In the genomic region with DNA sequence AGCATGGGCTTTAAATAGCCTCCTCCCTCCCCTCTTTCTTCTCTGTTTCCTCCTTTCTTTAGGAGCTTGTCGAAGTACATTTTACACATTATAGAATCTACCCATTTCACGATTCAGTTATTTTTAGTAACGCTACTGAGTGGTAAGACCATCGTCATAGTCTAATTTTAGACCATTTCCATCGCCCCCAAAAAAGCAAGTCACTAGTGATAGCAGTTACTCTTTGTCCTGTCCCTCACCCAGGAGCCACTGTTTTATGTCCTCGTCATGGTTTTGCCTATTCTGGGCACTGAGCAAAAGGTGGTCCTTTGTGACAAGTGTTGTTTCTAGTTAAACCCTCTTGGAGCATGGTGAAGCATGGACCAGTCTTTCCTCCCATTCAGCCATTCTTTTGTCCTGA, we compare ENCODE assay signal across 28 mouse cellular contexts. TPM values are rescaled to one million over a fixed set of nuclear protein-coding genes. Genes with fewer than 3 reads are reported as not detected.
DNase-seq lines count a peak whose midpoint lies in the region; ATAC-seq and TF ChIP-seq lines count a peak whose summit lies in the region.
"Had no signal": no experiment of that assay in that cellular context is flagged by ENCODE, and none has a peak within 500 bp of the region (broad histone marks: within the 10 kb centered on the region; RNA-seq: fewer than 3 reads in every experiment).

No protein-coding gene starts in this region.

- no peak for TF ChIP-seq POLR2A in bone marrow macrophage, adult 2 months (IDR thresholded peaks at IDR 0.05; ENCODE audit: borderline replicate concordance, low read depth, low read length)

- peaks cover 13% of the 10 kb centered on the region for H3K27me3 ChIP-seq in heart, embryonic 11.5 days (ENCODE audit: control insufficient read depth, insufficient read depth, low read length)
- no peaks in the 10 kb centered on the region for H3K27me3 ChIP-seq in heart, postnatal 0 days (ENCODE audit: control insufficient read depth, insufficient read depth, low read length)
- H3K27me3 ChIP-seq: hindbrain, embryonic 15.5 days had no signal

- no peak for TF ChIP-seq EP300 in heart, postnatal 0 days (IDR thresholded peaks at IDR 0.05; ENCODE audit: low read depth)

- H3K4me2 ChIP-seq in heart, embryonic 11.5 days, result peak overlapping the region; percentile 46
- 0 out of 2 replicates have a peak overlapping the region, but pooled peaks have one; percentile 0 for H3K4me2 ChIP-seq in heart, postnatal 0 days (ENCODE audit: low read depth, low read length)
- H3K4me2 ChIP-seq: embryonic facial prominence, embryonic 15.5 days; hindbrain, embryonic 15.5 days; liver, embryonic 15.5 days; lung, embryonic 15.5 days; midbrain, embryonic 11.5 days had no signal

- 38% methylated on average over 6 of the region's 6 CpGs for WGBS in heart, embryonic 11.5 days (ENCODE audit: insufficient replicate concordance)
- 23% methylated on average over 6 of the region's 6 CpGs for WGBS in heart, postnatal 0 days

- H3K4me3 ChIP-seq in heart, embryonic 11.5 days (ENCODE audit: low read depth, low read length), result no peak overlapping the region
- no peak overlapping the region for H3K4me3 ChIP-seq in heart, postnatal 0 days (ENCODE audit: low read depth, low read length)
- H3K4me3 ChIP-seq in bone marrow macrophage, adult 2 months (ENCODE audit: insufficient read depth, low read length), result no peak overlapping the region
- H3K4me3 ChIP-seq: embryonic facial prominence, embryonic 15.5 days; hindbrain, embryonic 15.5 days; limb, embryonic 10.5 days; liver, embryonic 15.5 days; lung, embryonic 15.5 days had no signal

- 0 out of 2 replicates have a peak overlapping the region, but pooled peaks have one; percentile 31 for H3K9ac ChIP-seq in heart, embryonic 11.5 days (ENCODE audit: low read depth, low read length)
- 0 out of 2 replicates have a peak overlapping the region, but pooled peaks have one; percentile 28 for H3K9ac ChIP-seq in heart, postnatal 0 days (replicated peaks; ENCODE audit: low read depth, low read length)
- H3K9ac ChIP-seq: embryonic facial prominence, embryonic 15.5 days; hindbrain, embryonic 15.5 days; liver, embryonic 15.5 days; lung, embryonic 15.5 days had no signal

- DNase-seq in heart, adult 9 months (ENCODE audit: low spot score in 2 of 2), result no peak
- peak; percentile 79 for DNase-seq in heart, postnatal 0 days (ENCODE audit: low spot score)
- no peak for DNase-seq in heart, postnatal 14 days
- DNase-seq in brain, adult 2 months (ENCODE audit: low read depth, low spot score), result peak; percentile 39
- DNase-seq: adrenal gland, adult 8-10 months; cerebellum, adult 8-10 months; cerebellum, postnatal 36 days; kidney, adult 8-10 months; kidney, postnatal 10 days; liver; lung, postnatal 36 days; right cerebral cortex, postnatal 25 days had no signal

- TF ChIP-seq CTCF in heart, postnatal 0 days (IDR thresholded peaks at IDR 0.05; ENCODE audit: low read depth), result no peak
- TF ChIP-seq CTCF in bone marrow macrophage, adult 2 months (IDR thresholded peaks at IDR 0.05; ENCODE audit: low read depth, low read length), result no peak

- no peaks in the 10 kb centered on the region for H3K36me3 ChIP-seq in heart, embryonic 11.5 days (ENCODE audit: control insufficient read depth, insufficient read depth, low read length)
- no peaks in the 10 kb centered on the region for H3K36me3 ChIP-seq in heart, postnatal 0 days (replicated peaks; ENCODE audit: control insufficient read depth, insufficient read depth, low read length)
- H3K36me3 ChIP-seq: embryonic facial prominence, embryonic 15.5 days; hindbrain, embryonic 15.5 days; limb, embryonic 10.5 days; liver, embryonic 15.5 days; lung, embryonic 15.5 days had no signal

- no peak; the same call in 1 of the 2 replicates for ATAC-seq in heart, embryonic 11.5 days (replicated peaks; ENCODE audit: insufficient number of reproducible peaks, low FRiP score, low TSS enrichment)
- peak; percentile 62; the same call in 1 of the 2 replicates for ATAC-seq in heart, postnatal 0 days (ENCODE audit: insufficient read depth, low read depth)
- ATAC-seq in granulocyte monocyte progenitor cell, adult 5-6 weeks (replicated peaks; ENCODE audit: poor library complexity, severe bottlenecking), result no peak
- ATAC-seq: forebrain, embryonic 14.5 days had no signal

- no peaks in the 10 kb centered on the region; the same call in 1 of the 2 replicates for H3K9me3 ChIP-seq in heart, embryonic 11.5 days (replicated peaks; ENCODE audit: control insufficient read depth, low read length)
- no peaks in the 10 kb centered on the region for H3K9me3 ChIP-seq in heart, postnatal 0 days (replicated peaks; ENCODE audit: control insufficient read depth, low read length)
- H3K9me3 ChIP-seq: embryonic facial prominence, embryonic 15.5 days; hindbrain, embryonic 15.5 days; limb, embryonic 10.5 days; liver, embryonic 15.5 days; lung, embryonic 15.5 days had no signal

- peak overlapping the region; percentile 84 for H3K27ac ChIP-seq in heart, embryonic 11.5 days (ENCODE audit: low read depth, low read length)
- H3K27ac ChIP-seq in heart, postnatal 0 days (ENCODE audit: low read depth), result peak overlapping the region; percentile 54
- peak overlapping the region; percentile 36; the same call in 1 of the 2 replicates for H3K27ac ChIP-seq in bone marrow macrophage, adult 2 months (ENCODE audit: insufficient read depth, low read depth, low read length)
- H3K27ac ChIP-seq: embryonic facial prominence, embryonic 15.5 days; hindbrain, embryonic 15.5 days; limb, embryonic 10.5 days; liver, embryonic 15.5 days; lung, embryonic 15.5 days had no signal

- peaks cover 57% of the 10 kb centered on the region for H3K4me1 ChIP-seq in heart, embryonic 11.5 days (ENCODE audit: control insufficient read depth, insufficient read depth, low read length)
- H3K4me1 ChIP-seq in heart, postnatal 0 days (ENCODE audit: control insufficient read depth, insufficient read depth), result peaks cover 54% of the 10 kb centered on the region
- H3K4me1 ChIP-seq in bone marrow macrophage, adult 2 months (ENCODE audit: control insufficient read depth, insufficient read depth, low read length), result peaks cover 68% of the 10 kb centered on the region
- H3K4me1 ChIP-seq: lung, embryonic 15.5 days had no signal

- intact Hi-C loops in heart, postnatal 14 days (cut with DNase I), result no loop called here

RNA-seq across cellular contexts. Expression of a gene that starts 6.0 kb away (rescaled TPM):
- 8.4 and 13.5 TPM in 2 replicates for polyA plus RNA-seq in heart, embryonic 11.5 days (2014; fragmentation: Nextera tagmentation; extraction: Ambion mirVana)
- total RNA-seq in heart, postnatal 0 days (2014; rRNA removed; ENCODE audit: low replicate concordance), result 14.5 and 22.2 TPM in 2 replicates
- polyA plus RNA-seq in heart, postnatal 0 days (2015; fragmentation: Nextera tagmentation; extraction: Ambion mirVana), result 7.1 and 8.4 TPM in 2 replicates
- 10 to 100 TPM; 11.7 to 13.3 TPM for total RNA-seq in heart, postnatal 14 days (2021)
- 40.4 and 43.2 TPM in 2 replicates for polyA plus RNA-seq in bone marrow macrophage, adult 2 months (2012; ENCODE audit: insufficient read depth, insufficient read length, missing spikeins)
- 0.04 and 9.0 TPM in 2 replicates for total RNA-seq in granulocyte monocyte progenitor cell, adult 5-6 weeks (2014; fragmentation: Nextera tagmentation)
- 3.3 and 3.6 TPM in 2 replicates for total RNA-seq in granulocyte monocyte progenitor cell, adult 5-6 weeks (2017)

RNA-seq across cellular contexts. Expression of a gene that starts 18.6 kb away (rescaled TPM):
- polyA plus RNA-seq in heart, embryonic 11.5 days (2014; fragmentation: Nextera tagmentation; extraction: Ambion mirVana), result 24.7 and 29.1 TPM in 2 replicates
- total RNA-seq in heart, postnatal 0 days (2014; rRNA removed; ENCODE audit: low replicate concordance), result 57.6 and 86.8 TPM in 2 replicates
- polyA plus RNA-seq in heart, postnatal 0 days (2015; fragmentation: Nextera tagmentation; extraction: Ambion mirVana), result 33.5 and 35.2 TPM in 2 replicates
- 10 to 100 TPM; 41.5 to 42.2 TPM for total RNA-seq in heart, postnatal 14 days (2021)
- polyA plus RNA-seq in bone marrow macrophage, adult 2 months (2012; ENCODE audit: insufficient read depth, insufficient read length, missing spikeins), result 33.5 and 36.9 TPM in 2 replicates
- total RNA-seq in granulocyte monocyte progenitor cell, adult 5-6 weeks (2014; fragmentation: Nextera tagmentation), result 19.5 and 24.3 TPM in 2 replicates
- total RNA-seq in granulocyte monocyte progenitor cell, adult 5-6 weeks (2017), result 14.5 and 21.1 TPM in 2 replicates

RNA-seq across cellular contexts. Expression of a gene that starts 57.3 kb away (rescaled TPM):
- 0.41 TPM in 1 of 2 replicates, not detected in the other for polyA plus RNA-seq in heart, embryonic 11.5 days (2014; fragmentation: Nextera tagmentation; extraction: Ambion mirVana)
- not detected in 2 replicates for total RNA-seq in heart, postnatal 0 days (2014; rRNA removed; ENCODE audit: low replicate concordance)
- polyA plus RNA-seq in heart, postnatal 0 days (2015; fragmentation: Nextera tagmentation; extraction: Ambion mirVana), result 0.44 TPM in 1 of 2 replicates, not detected in the other
- total RNA-seq in heart, postnatal 14 days (2021), result not detected
- not detected in 2 replicates for polyA plus RNA-seq in bone marrow macrophage, adult 2 months (2012; ENCODE audit: insufficient read depth, insufficient read length, missing spikeins)
- not detected in 2 replicates for total RNA-seq in granulocyte monocyte progenitor cell, adult 5-6 weeks (2014; fragmentation: Nextera tagmentation)
- not detected in 2 replicates for total RNA-seq in granulocyte monocyte progenitor cell, adult 5-6 weeks (2017)
- total RNA-seq: gastrocnemius, postnatal 4 days; layer of hippocampus, postnatal 10 days; MEL had no signal
- polyA plus RNA-seq: C2C12; limb, embryonic 10.5 days; liver, embryonic 15.5 days; spleen, adult 2 months; urinary bladder, adult 2 months had no signal

Comparison
In these comparisons a context has a peak if more than half of its experiments do, and no peak if none do; other contexts are left out.
1. DNase-seq: peak in heart, postnatal 0 days (single experiment) and brain, adult 2 months (single experiment); none in heart, adult 9 months (0 of 2) and heart, postnatal 14 days (0 of 2).
2. Peak in every context shown above with its lines, with median percentiles within 50 percentile points of each other: H3K27ac ChIP-seq.